Mouse (Mus musculus): Measurements from ENCODE around the gene Gimap9.

Gimap9 gene

GRCm38 (mm10) chr6:48675931-48676859 is at the start of gene Gimap9:
Gene Gimap9 (plus strand): TSS chr6:48676129.
- peaks cover 13% of the 10 kb centered on the region for H3K9me3 ChIP-seq (ENCODE audit: low read length)
- TF ChIP-seq NANOG (IDR thresholded peaks at IDR 0.05; ENCODE audit: borderline replicate concordance, low read length), result no peak
- peak; percentile 61; the same call in 1 of the 2 replicates for TF ChIP-seq POU5F1 (IDR thresholded peaks at IDR 0.05; ENCODE audit: borderline replicate concordance, low read length)
- H3K4me1 ChIP-seq (replicated peaks; ENCODE audit: low read depth, low read length), result peaks cover 33% of the 10 kb centered on the region
- no peaks in the 10 kb centered on the region for H3K36me3 ChIP-seq (ENCODE audit: insufficient read depth, low read length)
- no peaks in the 10 kb centered on the region for H3K27me3 ChIP-seq (ENCODE audit: insufficient read depth, low read length)
- peak within 1 kb of the TSS; percentile 53 for H3K4me3 ChIP-seq (replicated peaks; ENCODE audit: low read length)

GRCm38 (mm10) chr6:48626464-48626863 is 49.5 kb upstream of the Gimap9 start, which contains the start of gene AI854703:
Gene AI854703 (plus strand): TSS chr6:48626764.
- Histone ChIP-seq H3K4me1 (replicated peaks; ENCODE audit: low read depth, low read length) (peaks cover 41% of the 10 kb centered on the region), H3K4me3 (replicated peaks; ENCODE audit: low read length) (peak within 1 kb of the TSS; percentile 72), H3K36me3 (ENCODE audit: insufficient read depth, low read length) (no peaks in the 10 kb centered on the region), H3K27me3 (ENCODE audit: insufficient read depth, low read length) (peaks cover 70% of the 10 kb centered on the region), H3K9me3 (ENCODE audit: low read length) (peaks cover 13% of the 10 kb centered on the region; the same call in 1 of the 2 replicates)
- TF ChIP-seq NANOG (IDR thresholded peaks at IDR 0.05; ENCODE audit: borderline replicate concordance, low read length) (no peak), CTCF (conservative IDR thresholded peaks at IDR 0.05; ENCODE audit: low read length) (no peak), POU5F1 (IDR thresholded peaks at IDR 0.05; ENCODE audit: borderline replicate concordance, low read length) (no peak)

- Histone ChIP-seq H3K9me3 (ENCODE audit: low read length) (peaks cover 13% of the 10 kb centered on the region; the same call in 1 of the 2 replicates), H3K4me1 (replicated peaks; ENCODE audit: low read depth, low read length) (peaks cover 38% of the 10 kb centered on the region), H3K27me3 (ENCODE audit: insufficient read depth, low read length) (peaks cover 73% of the 10 kb centered on the region), H3K4me3 (replicated peaks; ENCODE audit: low read length) (peak overlapping the region; percentile 72), H3K36me3 (ENCODE audit: insufficient read depth, low read length) (no peaks in the 10 kb centered on the region)
- TF ChIP-seq POU5F1 (IDR thresholded peaks at IDR 0.05; ENCODE audit: borderline replicate concordance, low read length), result no peak
- no peak for TF ChIP-seq CTCF (conservative IDR thresholded peaks at IDR 0.05; ENCODE audit: low read length)
- no peak for TF ChIP-seq NANOG (IDR thresholded peaks at IDR 0.05; ENCODE audit: borderline replicate concordance, low read length)
These were observed 48.9 kb upstream of the Gimap9 start for GRCm38 (mm10) chr6:48626984-48627383.

- no peaks in the 10 kb centered on the region for H3K36me3 ChIP-seq (ENCODE audit: insufficient read depth, low read length)
- peaks cover 38% of the 10 kb centered on the region for H3K4me1 ChIP-seq (replicated peaks; ENCODE audit: low read depth, low read length)
- TF ChIP-seq POU5F1 (IDR thresholded peaks at IDR 0.05; ENCODE audit: borderline replicate concordance, low read length), result no peak
- H3K27me3 ChIP-seq (ENCODE audit: insufficient read depth, low read length), result peaks cover 78% of the 10 kb centered on the region
- H3K9me3 ChIP-seq (ENCODE audit: low read length), result peaks cover 13% of the 10 kb centered on the region; the same call in 1 of the 2 replicates
- peak overlapping the region; percentile 72 for H3K4me3 ChIP-seq (replicated peaks; ENCODE audit: low read length)
These were observed 48.4 kb upstream of the Gimap9 start for GRCm38 (mm10) chr6:48627511-48627924.

- Histone ChIP-seq H3K9me3 (ENCODE audit: low read length) (peaks cover 13% of the 10 kb centered on the region; the same call in 1 of the 2 replicates), H3K27me3 (ENCODE audit: insufficient read depth, low read length) (peaks cover 85% of the 10 kb centered on the region), H3K4me1 (replicated peaks; ENCODE audit: low read depth, low read length) (peaks cover 33% of the 10 kb centered on the region), H3K36me3 (ENCODE audit: insufficient read depth, low read length) (no peaks in the 10 kb centered on the region), H3K4me3 (replicated peaks; ENCODE audit: low read length) (no peak overlapping the region)
- no peak for TF ChIP-seq POU5F1 (IDR thresholded peaks at IDR 0.05; ENCODE audit: borderline replicate concordance, low read length)
- no peak for TF ChIP-seq NANOG (IDR thresholded peaks at IDR 0.05; ENCODE audit: borderline replicate concordance, low read length)
- no peak for TF ChIP-seq CTCF (conservative IDR thresholded peaks at IDR 0.05; ENCODE audit: low read length)
These were observed 47.6 kb upstream of the Gimap9 start for GRCm38 (mm10) chr6:48628377-48628776.

GRCm38 (mm10) chr6:48628808-48629660 is 46.9 kb upstream of the Gimap9 start:
- Histone ChIP-seq H3K4me1 (replicated peaks; ENCODE audit: low read depth, low read length) (peaks cover 29% of the 10 kb centered on the region), H3K9me3 (ENCODE audit: low read length) (peaks cover 13% of the 10 kb centered on the region; the same call in 1 of the 2 replicates), H3K27me3 (ENCODE audit: insufficient read depth, low read length) (peaks cover 91% of the 10 kb centered on the region), H3K36me3 (ENCODE audit: insufficient read depth, low read length) (no peaks in the 10 kb centered on the region), H3K4me3 (replicated peaks; ENCODE audit: low read length) (peak overlapping the region; percentile 67)
- TF ChIP-seq NANOG (IDR thresholded peaks at IDR 0.05; ENCODE audit: borderline replicate concordance, low read length) (no peak), POU5F1 (IDR thresholded peaks at IDR 0.05; ENCODE audit: borderline replicate concordance, low read length) (no peak), CTCF (conservative IDR thresholded peaks at IDR 0.05; ENCODE audit: low read length) (no peak)

- Histone ChIP-seq H3K4me3 (replicated peaks; ENCODE audit: low read length) (peak overlapping the region; percentile 67), H3K4me1 (replicated peaks; ENCODE audit: low read depth, low read length) (peaks cover 29% of the 10 kb centered on the region), H3K9me3 (ENCODE audit: low read length) (peaks cover 13% of the 10 kb centered on the region; the same call in 1 of the 2 replicates), H3K27me3 (ENCODE audit: insufficient read depth, low read length) (peaks cover 95% of the 10 kb centered on the region), H3K36me3 (ENCODE audit: insufficient read depth, low read length) (no peaks in the 10 kb centered on the region)
- TF ChIP-seq POU5F1 (IDR thresholded peaks at IDR 0.05; ENCODE audit: borderline replicate concordance, low read length) (no peak), CTCF (conservative IDR thresholded peaks at IDR 0.05; ENCODE audit: low read length) (no peak), NANOG (IDR thresholded peaks at IDR 0.05; ENCODE audit: borderline replicate concordance, low read length) (no peak)
These were observed 46.3 kb upstream of the Gimap9 start for GRCm38 (mm10) chr6:48629661-48630034.

GRCm38 (mm10) chr6:48630831-48631230 is 45.1 kb upstream of the Gimap9 start:
- Histone ChIP-seq H3K4me3 (replicated peaks; ENCODE audit: low read length) (no peak overlapping the region), H3K27me3 (ENCODE audit: insufficient read depth, low read length) (peaks cover 83% of the 10 kb centered on the region), H3K36me3 (ENCODE audit: insufficient read depth, low read length) (no peaks in the 10 kb centered on the region), H3K4me1 (replicated peaks; ENCODE audit: low read depth, low read length) (peaks cover 29% of the 10 kb centered on the region), H3K9me3 (ENCODE audit: low read length) (peaks cover 13% of the 10 kb centered on the region; the same call in 1 of the 2 replicates)
- no peak for TF ChIP-seq CTCF (conservative IDR thresholded peaks at IDR 0.05; ENCODE audit: low read length)
- TF ChIP-seq POU5F1 (IDR thresholded peaks at IDR 0.05; ENCODE audit: borderline replicate concordance, low read length), result no peak
- TF ChIP-seq NANOG (IDR thresholded peaks at IDR 0.05; ENCODE audit: borderline replicate concordance, low read length), result no peak
